8 mouse cellular contexts compared by ENCODE assay signal in genomic region chr8:65110285-65110691, GRCm38 (mm10). TPM values are rescaled to one million over a fixed set of nuclear protein-coding genes. Genes with fewer than 3 reads are reported as not detected.
A peak's percentile ranks its signal among the peaks of the same experiment; 100 is the strongest.
DNase-seq lines count a peak whose midpoint lies in the region; ATAC-seq and TF ChIP-seq lines count a peak whose summit lies in the region.

No protein-coding gene starts in this region.

- H3K27me3 ChIP-seq in heart, adult 2 months (ENCODE audit: control insufficient read depth, insufficient read depth, low read length): no peaks in the 10 kb centered on the region
- no peaks in the 10 kb centered on the region for H3K27me3 ChIP-seq in heart, embryonic 12.5 days (replicated peaks)
- no peaks in the 10 kb centered on the region for H3K27me3 ChIP-seq in forebrain, postnatal 0 days (ENCODE audit: insufficient read depth, low read length)
- no peaks in the 10 kb centered on the region for H3K27me3 ChIP-seq in midbrain, embryonic 11.5 days (ENCODE audit: control insufficient read depth, insufficient read depth, low read length)
- no peaks in the 10 kb centered on the region for H3K27me3 ChIP-seq in small intestine, adult 2 months (ENCODE audit: control insufficient read depth, insufficient read depth, low read length)

- no peak overlapping the region for H3K9ac ChIP-seq in heart, adult 2 months (ENCODE audit: low read depth, low read length)
- no peak overlapping the region for H3K9ac ChIP-seq in heart, embryonic 12.5 days
- no peak overlapping the region for H3K9ac ChIP-seq in forebrain, postnatal 0 days
- no peak overlapping the region for H3K9ac ChIP-seq in midbrain, embryonic 11.5 days (ENCODE audit: low read length)

- no peak for TF ChIP-seq EP300 in heart, adult 2 months (IDR thresholded peaks at IDR 0.05; ENCODE audit: insufficient read depth, low read depth, low read length)

- peak; percentile 38 to 62 for DNase-seq in heart, adult 2 months
- DNase-seq in cerebellum, adult 18-20 months: peak; percentile 47 to 62
- DNase-seq in forebrain, postnatal 0 days: peak; percentile 85
- DNase-seq in induced T-regulatory cell, adult 2 months (ENCODE audit: low read depth): peak; percentile 58
- DNase-seq in left cerebral cortex, adult 18-20 months (ENCODE audit: low spot score in 2 of 2): peak; percentile 79 to 83
- peak; percentile 84 for DNase-seq in midbrain, embryonic 11.5 days (ENCODE audit: low spot score, missing footprints)

- peak; percentile 86 for TF ChIP-seq CTCF in heart, adult 2 months (IDR thresholded peaks at IDR 0.05)
- TF ChIP-seq CTCF in forebrain, postnatal 0 days (IDR thresholded peaks at IDR 0.05; ENCODE audit: low read depth): peak; percentile 93
- TF ChIP-seq CTCF in small intestine, adult 2 months (IDR thresholded peaks at IDR 0.05; ENCODE audit: extremely low read depth, insufficient read length, insufficient replicate concordance, low read depth, low read length): peak; percentile 77; the same call in 1 of the 2 replicates

- H3K36me3 ChIP-seq in heart, adult 2 months (ENCODE audit: control insufficient read depth, insufficient read depth, low read length): no peaks in the 10 kb centered on the region
- no peaks in the 10 kb centered on the region for H3K36me3 ChIP-seq in heart, embryonic 12.5 days
- no peaks in the 10 kb centered on the region for H3K36me3 ChIP-seq in forebrain, postnatal 0 days (ENCODE audit: insufficient read depth)
- no peaks in the 10 kb centered on the region for H3K36me3 ChIP-seq in midbrain, embryonic 11.5 days (ENCODE audit: control insufficient read depth, insufficient read depth, low read length)
- H3K36me3 ChIP-seq in small intestine, adult 2 months (ENCODE audit: control insufficient read depth, insufficient read depth, low read length): peaks cover 6% of the 10 kb centered on the region

- H3K4me2 ChIP-seq in heart, embryonic 12.5 days: no peak overlapping the region
- no peak overlapping the region for H3K4me2 ChIP-seq in forebrain, postnatal 0 days (ENCODE audit: low read depth)
- no peak overlapping the region for H3K4me2 ChIP-seq in midbrain, embryonic 11.5 days

- H3K27ac ChIP-seq in heart, adult 2 months: no peak overlapping the region
- no peak overlapping the region for H3K27ac ChIP-seq in heart, embryonic 12.5 days (ENCODE audit: poor library complexity, severe bottlenecking)
- H3K27ac ChIP-seq in forebrain, postnatal 0 days (ENCODE audit: low read depth, low read length): no peak overlapping the region
- H3K27ac ChIP-seq in midbrain, embryonic 11.5 days (ENCODE audit: low read depth, low read length): no peak overlapping the region
- no peak overlapping the region for H3K27ac ChIP-seq in small intestine, adult 2 months (ENCODE audit: insufficient read depth, low read depth, low read length)

- no peak overlapping the region for H3K4me3 ChIP-seq in heart, adult 2 months
- no peak overlapping the region for H3K4me3 ChIP-seq in heart, embryonic 12.5 days
- H3K4me3 ChIP-seq in forebrain, postnatal 0 days (ENCODE audit: low read depth, low read length): no peak overlapping the region
- no peak overlapping the region for H3K4me3 ChIP-seq in midbrain, embryonic 11.5 days (ENCODE audit: low read depth, low read length)
- no peak overlapping the region for H3K4me3 ChIP-seq in small intestine, adult 2 months (ENCODE audit: low read depth, low read length)

- H3K4me1 ChIP-seq in heart, adult 2 months (ENCODE audit: control insufficient read depth, insufficient read depth, low read length): no peaks in the 10 kb centered on the region
- no peaks in the 10 kb centered on the region for H3K4me1 ChIP-seq in heart, embryonic 12.5 days (replicated peaks)
- no peaks in the 10 kb centered on the region for H3K4me1 ChIP-seq in forebrain, postnatal 0 days (ENCODE audit: insufficient read depth)
- no peaks in the 10 kb centered on the region for H3K4me1 ChIP-seq in midbrain, embryonic 11.5 days (ENCODE audit: control insufficient read depth, insufficient read depth, low read length)
- H3K4me1 ChIP-seq in small intestine, adult 2 months (ENCODE audit: control insufficient read depth, insufficient read depth, insufficient read length, low read length): 0 out of 2 replicates have a peak, but pooled peaks cover 2% of the 10 kb centered on the region

- intact Hi-C loops in heart, adult 2 months (cut with DNase I): loop anchor here (1.0 to 5.0 kb wide), 2 partner anchors 88 to 148 kb away; no protein-coding TSS in a partner anchor

- TF ChIP-seq POLR2A in heart, adult 2 months (IDR thresholded peaks at IDR 0.05; ENCODE audit: insufficient read depth, low read depth, low read length): no peak
- no peak for TF ChIP-seq POLR2A in small intestine, adult 2 months (IDR thresholded peaks at IDR 0.05; ENCODE audit: low read depth, low read length)

- H3K9me3 ChIP-seq in heart, embryonic 12.5 days (replicated peaks): no peaks in the 10 kb centered on the region
- H3K9me3 ChIP-seq in forebrain, postnatal 0 days (ENCODE audit: low read length): no peaks in the 10 kb centered on the region
- no peaks in the 10 kb centered on the region for H3K9me3 ChIP-seq in midbrain, embryonic 11.5 days (ENCODE audit: control insufficient read depth, low read length)

- H3K79me2 ChIP-seq in heart, adult 2 months (replicated peaks; ENCODE audit: control insufficient read depth, insufficient read depth, low read length): no peaks in the 10 kb centered on the region

- 38% methylated on average over 5 of the region's 5 CpGs for WGBS in heart, adult 2 months
- 42% methylated on average over 5 of the region's 5 CpGs for WGBS in heart, embryonic 12.5 days
- 47% methylated on average over 5 of the region's 5 CpGs for WGBS in forebrain, postnatal 0 days
- WGBS in midbrain, embryonic 11.5 days: 45% methylated on average over 5 of the region's 5 CpGs
- 51% methylated on average over 5 of the region's 5 CpGs for WGBS in small intestine, adult 2 months

- no peak for ATAC-seq in heart, embryonic 12.5 days (ENCODE audit: insufficient number of reproducible peaks, low FRiP score)
- ATAC-seq in forebrain, postnatal 0 days: peak; percentile 89
- peak; percentile 82 for ATAC-seq in midbrain, embryonic 11.5 days (ENCODE audit: low FRiP score)

RNA-seq across cellular contexts. Expression of gene BC030870, which starts 19.1 kb away (rescaled TPM):
- total RNA-seq in heart, adult 2 months (2021): not detected
- not detected in 2 replicates for polyA plus RNA-seq in heart, adult 2 months (2012; rRNA removed)
- polyA plus RNA-seq in heart, embryonic 12.5 days (2016; fragmentation: Nextera tagmentation; extraction: Ambion mirVana): not detected in 2 replicates
- total RNA-seq in forebrain, postnatal 0 days (2014; rRNA removed): not detected in 2 replicates
- polyA plus RNA-seq in forebrain, postnatal 0 days (2015; fragmentation: Nextera tagmentation; extraction: Ambion mirVana): not detected in 2 replicates
- total RNA-seq in left cerebral cortex, adult 18-20 months (2021): not detected
- not detected in 2 replicates for polyA plus RNA-seq in midbrain, embryonic 11.5 days (2014; fragmentation: Nextera tagmentation; extraction: Ambion mirVana)
- polyA plus RNA-seq in small intestine, adult 2 months (2012; rRNA removed): 2.9 and 3.6 TPM in 2 replicates

RNA-seq across cellular contexts. Expression of gene Gm10663, which starts 35.5 kb away (rescaled TPM):
- total RNA-seq in heart, adult 2 months (2021): not detected
- polyA plus RNA-seq in heart, adult 2 months (2012; rRNA removed): not detected in 2 replicates
- polyA plus RNA-seq in heart, embryonic 12.5 days (2016; fragmentation: Nextera tagmentation; extraction: Ambion mirVana): not detected in 2 replicates
- not detected in 2 replicates for total RNA-seq in forebrain, postnatal 0 days (2014; rRNA removed)
- polyA plus RNA-seq in forebrain, postnatal 0 days (2015; fragmentation: Nextera tagmentation; extraction: Ambion mirVana): not detected in 2 replicates
- total RNA-seq in left cerebral cortex, adult 18-20 months (2021): not detected
- polyA plus RNA-seq in midbrain, embryonic 11.5 days (2014; fragmentation: Nextera tagmentation; extraction: Ambion mirVana): not detected in 2 replicates
- not detected in 2 replicates for polyA plus RNA-seq in small intestine, adult 2 months (2012; rRNA removed)
